Mouse (Mus musculus): ENCODE data around the gene Plppr1. TPM values are rescaled to one million over a fixed set of nuclear protein-coding genes. Genes with fewer than 3 reads are reported as not detected.

The Plppr1 gene
- total RNA-seq (2023): not detected

GRCm38 (mm10) chr4:49059021-49059401 is at the start of gene Plppr1:
Gene Plppr1, plus strand, starts transcription at chr4:49059273.

Measured in CD4-positive naive resting alpha-beta T cell, adult 76 days (primary cell).